Mouse (Mus musculus) intestine, embryonic 15.5 days (tissue): ENCODE measurements around the gene Zgrf1. TPM values are rescaled to one million over a fixed set of nuclear protein-coding genes. Genes with fewer than 3 reads are reported as not detected.

ENCODE experiments used
- ATAC-seq: fragments of 200-750 bp; cut with Nextera tagmentation; 2 replicates; pipeline ENCODE4 v1.8.0; 2017; ENCODE audit warnings: moderate TSS enrichment, moderate library complexity
- H3K27ac ChIP-seq: fragments of 300-500 bp; sonication (generic); 2 replicates; pipeline ENCODE4 v1.5.1; 2015; ENCODE audit warnings: mild to moderate bottlenecking, inconsistent platforms
- H3K27me3 ChIP-seq: fragments of 300-500 bp; sonication (generic); replicated peaks from 2 replicates; pipeline ENCODE4 v1.6.1; 2015; ENCODE audit warnings: inconsistent platforms
- H3K36me3 ChIP-seq: fragments of 300-500 bp; sonication (generic); 2 replicates; pipeline ENCODE4 v1.6.1; 2015; ENCODE audit warnings: inconsistent platforms
- H3K4me1 ChIP-seq: fragments of 300-500 bp; sonication (generic); replicated peaks from 2 replicates; pipeline ENCODE4 v1.6.1; 2015; ENCODE audit warnings: inconsistent platforms
- H3K4me2 ChIP-seq: fragments of 300-500 bp; sonication (generic); replicated peaks from 2 replicates; pipeline ENCODE4 v1.6.1; 2015; ENCODE audit warnings: mild to moderate bottlenecking, inconsistent platforms
- H3K4me3 ChIP-seq: fragments of 300-500 bp; sonication (generic); replicated peaks from 2 replicates; pipeline ENCODE4 v1.5.1; 2015; ENCODE audit warnings: inconsistent platforms
- H3K9ac ChIP-seq: fragments of 300-500 bp; sonication (generic); 2 replicates; pipeline ENCODE4 v1.6.1; 2015; ENCODE audit warnings: inconsistent platforms
- H3K9me3 ChIP-seq: fragments of 300-500 bp; sonication (generic); 2 replicates; pipeline ENCODE4 v1.6.1; 2016; ENCODE audit warnings: inconsistent platforms
- WGBS: fragments of 180-500 bp; shearing (Covaris S2); methylation state at CpG from one replicate; pipeline ENCODE4 v1.1.7; 2015; 5-methylcytosine and 5-hydroxymethylcytosine counted together
- polyA plus RNA-seq: library from polyadenylated mRNA; unstranded; fragments of >200 nt; fragmentation: Nextera tagmentation; extraction: Ambion mirVana; gene quantifications from 2 replicates; pipeline ENCODE4 v1.2.1, GENCODE M21; 2015

The Zgrf1 gene
- polyA plus RNA-seq, 1 experiment from 2014 or later = 5.2 TPM

DNA sequence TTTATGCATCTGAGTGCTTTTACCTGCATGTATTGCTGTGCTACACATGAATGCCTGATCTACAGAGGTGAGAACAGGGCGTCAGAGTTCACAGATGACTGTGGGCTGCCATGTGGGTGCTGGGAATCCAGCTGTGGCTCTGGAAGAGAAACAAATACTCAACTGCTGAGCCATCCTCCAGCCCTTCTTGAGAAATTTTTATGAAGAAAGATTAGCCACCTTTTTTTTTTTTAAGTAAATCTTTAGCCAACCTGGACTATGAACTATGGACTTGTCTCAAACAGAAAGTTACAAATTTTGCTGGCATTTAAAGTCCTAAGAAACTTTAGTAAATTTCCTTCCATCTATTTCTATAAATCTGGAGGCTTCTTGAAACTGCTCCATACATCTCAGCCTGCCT, 43.8 kb downstream of the Zgrf1 start:
- no peaks in the 10 kb centered on the region for H3K9me3 ChIP-seq
- no peak overlapping the region for H3K4me3 ChIP-seq
- H3K4me1 ChIP-seq = no peaks in the 10 kb centered on the region
- 0 out of 2 replicates have a peak, but pooled peaks cover 4% of the 10 kb centered on the region for H3K36me3 ChIP-seq
- no peaks in the 10 kb centered on the region for H3K27me3 ChIP-seq
- H3K4me2 ChIP-seq = no peak overlapping the region
- H3K9ac ChIP-seq = no peak overlapping the region
- WGBS = 83% methylated on average over 1 of the region's 1 CpGs
- H3K27ac ChIP-seq = no peak overlapping the region
- ATAC-seq = no peak

DNA sequence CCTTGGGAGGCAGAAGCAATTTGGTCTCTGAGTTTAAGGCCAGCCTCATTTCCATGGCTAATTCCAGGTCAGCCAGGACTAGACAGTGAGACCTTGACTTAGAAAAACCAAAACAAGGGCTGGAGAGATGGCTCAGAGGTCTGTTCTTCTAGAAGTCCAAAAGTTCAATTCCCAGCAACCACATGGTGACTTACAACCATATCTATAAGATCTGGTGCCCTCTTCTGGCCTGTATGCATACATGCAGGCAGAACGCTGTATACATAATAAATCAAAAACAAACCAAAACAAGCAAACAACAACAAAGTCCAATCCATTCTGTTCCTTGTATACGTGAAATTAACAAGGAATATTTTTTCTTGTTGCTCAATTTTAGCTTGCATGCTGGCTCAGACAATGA, 54.8 kb downstream of the Zgrf1 start:
- 87% methylated on average over 2 of the region's 2 CpGs for WGBS
- H3K4me3 ChIP-seq = no peak overlapping the region
- peaks cover 13% of the 10 kb centered on the region; the same call in 1 of the 2 replicates for H3K36me3 ChIP-seq
- no peak overlapping the region for H3K9ac ChIP-seq
- ATAC-seq = no peak
- no peak overlapping the region for H3K27ac ChIP-seq
- H3K4me2 ChIP-seq = no peak overlapping the region
- H3K27me3 ChIP-seq = no peaks in the 10 kb centered on the region
- H3K4me1 ChIP-seq = no peaks in the 10 kb centered on the region
- no peaks in the 10 kb centered on the region for H3K9me3 ChIP-seq

DNA sequence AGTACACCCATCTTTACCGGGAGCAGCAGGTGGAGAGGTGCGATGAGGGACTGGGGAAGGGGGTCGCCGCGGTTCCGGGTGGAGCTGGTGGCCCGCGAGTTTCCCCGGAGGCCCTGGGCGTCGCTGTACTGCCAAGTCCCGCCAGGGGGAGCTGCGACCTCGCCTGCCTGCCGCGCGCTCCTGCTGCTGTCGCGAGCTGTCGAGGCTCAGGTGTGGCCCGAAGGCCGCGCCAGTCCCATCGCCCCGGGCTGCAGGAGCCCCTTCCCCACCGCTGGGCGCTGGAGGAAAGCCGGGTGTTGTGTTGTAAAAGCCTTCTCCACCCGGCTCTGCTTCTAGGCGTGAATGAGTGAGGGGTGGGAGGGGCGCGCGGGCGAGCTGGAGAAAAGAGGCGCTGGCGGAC, 72.0 kb downstream of the Zgrf1 start:
- peak; percentile 80 for ATAC-seq
- peaks cover 48% of the 10 kb centered on the region for H3K27me3 ChIP-seq
- WGBS = under 1% methylated on average over 36 of the region's 36 CpGs

DNA sequence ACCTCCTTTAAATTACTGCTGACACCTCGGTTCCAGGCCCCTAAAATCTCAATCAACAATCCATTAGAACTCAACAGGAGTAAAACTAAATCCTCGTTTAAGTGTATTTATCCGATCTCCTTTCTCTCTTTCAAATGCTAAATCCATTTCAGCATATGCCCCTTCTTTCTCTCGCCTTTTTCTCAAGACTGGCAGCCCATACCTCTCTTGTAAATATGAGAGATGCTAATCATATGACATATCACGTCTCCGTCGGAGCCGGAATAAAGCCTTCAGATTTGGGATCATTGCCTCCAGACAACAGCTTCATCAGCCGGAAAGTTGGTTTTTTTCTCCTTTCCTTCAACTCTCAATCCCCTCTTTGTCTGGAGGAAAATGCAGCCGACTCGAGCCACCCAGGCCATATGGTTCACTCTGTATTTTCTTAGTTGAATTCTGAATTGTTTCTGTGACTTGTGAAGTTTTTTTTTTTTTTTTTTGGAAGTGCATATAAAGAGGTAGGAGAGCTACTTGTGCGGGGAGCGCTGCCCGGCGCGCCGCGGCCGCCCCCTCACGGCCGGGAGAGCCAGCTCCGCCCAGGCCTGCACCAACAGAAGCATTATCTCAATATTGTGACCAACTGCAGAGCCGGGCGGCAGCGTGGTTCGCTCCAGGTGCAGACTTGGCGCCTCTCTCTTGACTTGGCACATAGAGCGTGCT, 72.6 kb downstream of the Zgrf1 start:
- Histone ChIP-seq H3K4me1 (peaks cover 17% of the 10 kb centered on the region), H3K27me3 (peaks cover 52% of the 10 kb centered on the region), H3K36me3 (no peaks in the 10 kb centered on the region), H3K9me3 (no peaks in the 10 kb centered on the region), H3K9ac (no peak overlapping the region), H3K27ac (no peak overlapping the region), H3K4me3 (peak overlapping the region; percentile 38), H3K4me2 (peak overlapping the region; percentile 83)
- ATAC-seq = peak; percentile 27; the same call in 1 of the 2 replicates
- WGBS = 2% methylated on average over 28 of the region's 28 CpGs

More for the DNA sequence above, 72.0 kb downstream of the Zgrf1 start:
- H3K9ac ChIP-seq = no peak overlapping the region
- peak overlapping the region; percentile 38 for H3K4me3 ChIP-seq
- peak overlapping the region; percentile 83 for H3K4me2 ChIP-seq
- H3K9me3 ChIP-seq = no peaks in the 10 kb centered on the region
- H3K27ac ChIP-seq = no peak overlapping the region
- no peaks in the 10 kb centered on the region for H3K36me3 ChIP-seq
- peaks cover 17% of the 10 kb centered on the region for H3K4me1 ChIP-seq

DNA sequence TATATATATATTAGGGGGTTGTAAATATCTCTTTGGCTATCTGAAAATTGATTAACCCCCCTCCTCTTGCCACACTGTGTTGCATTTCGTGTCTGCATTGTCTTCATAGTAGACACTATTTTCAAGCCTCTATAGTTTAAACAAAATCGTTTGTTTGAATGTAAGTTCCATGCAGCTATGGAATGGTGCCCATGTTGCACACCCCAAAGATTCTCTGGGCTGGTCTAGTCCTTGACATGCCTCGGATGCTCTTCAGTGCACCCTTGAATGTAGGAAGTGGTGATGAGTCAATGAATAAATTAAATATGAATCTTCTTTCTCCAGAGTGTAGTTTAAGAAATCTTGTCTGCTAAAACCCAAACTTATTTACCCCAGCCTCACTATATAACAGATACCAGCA, 73.2 kb downstream of the Zgrf1 start:
- 2% methylated on average over 3 of the region's 3 CpGs for WGBS
- H3K27me3 ChIP-seq = peaks cover 57% of the 10 kb centered on the region
- ATAC-seq = no peak
- no peak overlapping the region for H3K4me3 ChIP-seq
- H3K9me3 ChIP-seq = no peaks in the 10 kb centered on the region
- H3K36me3 ChIP-seq = no peaks in the 10 kb centered on the region
- H3K4me1 ChIP-seq = peaks cover 17% of the 10 kb centered on the region
- H3K4me2 ChIP-seq = no peak overlapping the region
- no peak overlapping the region for H3K9ac ChIP-seq
- no peak overlapping the region for H3K27ac ChIP-seq

DNA sequence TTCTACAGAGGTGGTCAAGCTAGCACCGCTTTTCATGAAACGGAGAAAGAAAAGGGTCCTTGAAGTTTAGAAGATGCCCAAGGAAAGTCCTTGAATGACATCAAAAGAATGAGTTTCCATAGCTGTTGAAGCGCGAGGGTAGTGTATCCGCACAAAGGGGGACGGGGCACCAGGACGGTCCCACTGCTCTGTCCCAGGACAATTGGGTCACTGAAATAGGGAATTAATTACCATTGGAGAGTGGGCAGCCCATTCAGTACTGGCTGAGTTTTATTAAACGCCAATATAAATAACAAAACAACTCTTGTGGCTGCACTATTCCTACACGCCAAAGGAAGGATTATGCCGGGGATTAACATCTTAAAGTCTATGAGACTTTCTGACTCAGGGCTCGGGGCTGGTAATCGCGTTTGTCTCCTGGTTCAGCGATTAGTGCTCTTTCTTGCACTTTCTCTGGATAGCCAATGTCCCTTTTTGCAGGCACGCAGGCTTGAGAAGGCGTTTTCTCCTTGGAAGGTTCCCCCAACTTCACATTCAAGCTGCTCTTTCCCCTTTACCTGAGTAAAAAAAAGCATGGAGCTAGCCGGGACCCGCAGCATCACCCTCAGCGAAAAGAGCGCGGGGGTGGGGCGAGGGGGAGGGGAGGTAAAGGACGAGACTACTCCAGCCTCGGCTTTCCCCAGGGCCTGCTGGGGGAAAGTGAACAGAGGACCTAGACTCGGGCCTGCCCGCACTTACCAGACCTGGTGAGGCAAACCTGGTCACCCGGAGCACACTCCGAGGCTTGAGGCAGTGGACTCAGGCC, 74.1 kb downstream of the Zgrf1 start:
- no peak overlapping the region for H3K27ac ChIP-seq
- H3K4me3 ChIP-seq = no peak overlapping the region
- no peak overlapping the region for H3K4me2 ChIP-seq
- H3K9me3 ChIP-seq = no peaks in the 10 kb centered on the region
- H3K27me3 ChIP-seq = peaks cover 66% of the 10 kb centered on the region
- H3K9ac ChIP-seq = no peak overlapping the region
- ATAC-seq = no peak
- peaks cover 20% of the 10 kb centered on the region for H3K4me1 ChIP-seq
- WGBS = 2% methylated on average over 28 of the region's 28 CpGs
- H3K36me3 ChIP-seq = no peaks in the 10 kb centered on the region

DNA sequence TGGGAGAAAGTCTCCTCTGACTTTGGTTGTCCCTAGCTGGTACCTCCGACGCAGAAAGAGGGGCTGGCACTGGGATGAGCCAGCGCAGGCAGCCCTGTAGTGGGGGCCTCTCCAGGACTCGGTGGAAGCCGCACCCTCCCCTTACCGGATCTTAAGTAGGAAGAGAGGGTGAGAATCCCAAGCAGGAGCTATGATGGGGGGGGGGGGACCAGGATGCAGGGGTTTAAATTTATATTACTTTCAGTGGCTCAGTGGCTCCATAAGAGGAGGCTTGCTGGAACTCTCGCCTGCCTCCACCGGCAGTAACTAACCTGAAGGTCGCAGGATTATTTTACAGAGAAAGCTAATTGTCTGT, 74.6 kb downstream of the Zgrf1 start:
- ATAC-seq = no peak
- 0% methylated on average over 9 of the region's 9 CpGs for WGBS
- H3K27me3 ChIP-seq = peaks cover 72% of the 10 kb centered on the region
- H3K9ac ChIP-seq = no peak overlapping the region
- H3K4me1 ChIP-seq = peaks cover 24% of the 10 kb centered on the region
- no peak overlapping the region for H3K4me3 ChIP-seq
- no peak overlapping the region for H3K4me2 ChIP-seq
- H3K9me3 ChIP-seq = no peaks in the 10 kb centered on the region
- H3K36me3 ChIP-seq = no peaks in the 10 kb centered on the region
- H3K27ac ChIP-seq = no peak overlapping the region

DNA sequence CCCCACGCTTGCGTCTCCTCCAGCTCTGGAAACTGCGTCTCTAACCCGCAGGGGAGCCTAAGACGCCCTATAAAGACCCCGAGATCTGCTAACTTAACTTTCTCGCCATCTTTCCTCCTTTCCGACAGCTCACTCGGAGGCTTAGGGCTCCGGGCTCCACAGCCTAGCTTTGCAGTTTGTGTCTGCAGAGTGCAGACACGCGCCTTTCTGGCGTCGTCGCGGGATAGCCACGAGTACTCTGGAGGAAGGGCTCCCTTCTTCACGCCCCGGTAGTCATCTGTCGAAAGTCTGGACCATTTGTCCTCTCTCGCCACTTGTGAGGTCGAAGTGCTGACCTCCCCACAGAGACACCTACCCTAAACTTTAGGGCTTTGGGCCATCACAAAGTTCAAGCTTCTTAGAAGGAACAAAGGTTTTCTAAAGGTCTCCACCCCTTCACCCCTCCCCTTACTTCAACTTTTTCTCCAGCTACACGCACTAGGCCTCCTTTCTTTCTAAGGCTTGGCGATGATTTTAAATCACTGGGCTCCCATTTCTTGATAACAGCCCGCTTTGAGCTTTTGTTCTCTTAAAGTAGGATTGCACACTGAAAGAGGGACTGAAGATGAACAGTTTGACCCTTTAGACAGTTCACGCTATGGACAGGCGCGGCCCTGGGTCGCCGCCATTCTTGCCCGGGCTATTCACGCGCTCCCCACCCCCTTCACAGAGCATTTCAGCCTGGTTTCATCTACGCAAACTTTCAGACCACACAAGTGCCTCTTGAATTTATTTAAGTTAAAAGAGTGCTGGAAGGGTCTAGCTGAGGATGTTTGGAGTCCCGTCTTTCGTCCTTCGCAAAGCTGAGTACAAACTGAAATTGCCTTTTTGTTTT, 75.3 kb downstream of the Zgrf1 start:
- H3K4me3 ChIP-seq = no peak overlapping the region
- no peak overlapping the region for H3K27ac ChIP-seq
- WGBS = 2% methylated on average over 37 of the region's 37 CpGs
- no peak for ATAC-seq
- H3K36me3 ChIP-seq = no peaks in the 10 kb centered on the region
- H3K27me3 ChIP-seq = peaks cover 77% of the 10 kb centered on the region
- H3K4me2 ChIP-seq = no peak overlapping the region
- H3K9ac ChIP-seq = no peak overlapping the region
- H3K9me3 ChIP-seq = no peaks in the 10 kb centered on the region
- H3K4me1 ChIP-seq = peaks cover 30% of the 10 kb centered on the region

DNA sequence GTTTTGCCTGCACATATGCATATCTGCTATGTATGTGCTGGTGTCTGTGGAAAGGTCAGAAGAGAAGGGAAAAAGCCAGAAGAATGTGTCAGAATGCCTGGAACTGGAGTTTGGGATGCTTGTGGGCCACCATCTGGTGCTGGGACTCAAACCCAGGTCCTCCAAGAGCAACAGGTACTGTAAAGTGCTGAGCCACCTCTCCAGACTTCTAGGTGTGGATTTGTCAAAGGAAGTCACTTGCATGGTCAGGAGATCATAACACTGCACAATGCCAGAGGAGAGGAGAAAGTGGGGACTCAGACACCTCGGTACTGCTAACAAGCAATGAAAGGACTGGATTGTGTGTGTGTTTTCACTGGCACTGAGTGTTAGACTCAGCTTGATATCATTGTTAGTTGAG, 76.9 kb downstream of the Zgrf1 start:
- 7% methylated on average over 1 of the region's 1 CpGs for WGBS

DNA sequence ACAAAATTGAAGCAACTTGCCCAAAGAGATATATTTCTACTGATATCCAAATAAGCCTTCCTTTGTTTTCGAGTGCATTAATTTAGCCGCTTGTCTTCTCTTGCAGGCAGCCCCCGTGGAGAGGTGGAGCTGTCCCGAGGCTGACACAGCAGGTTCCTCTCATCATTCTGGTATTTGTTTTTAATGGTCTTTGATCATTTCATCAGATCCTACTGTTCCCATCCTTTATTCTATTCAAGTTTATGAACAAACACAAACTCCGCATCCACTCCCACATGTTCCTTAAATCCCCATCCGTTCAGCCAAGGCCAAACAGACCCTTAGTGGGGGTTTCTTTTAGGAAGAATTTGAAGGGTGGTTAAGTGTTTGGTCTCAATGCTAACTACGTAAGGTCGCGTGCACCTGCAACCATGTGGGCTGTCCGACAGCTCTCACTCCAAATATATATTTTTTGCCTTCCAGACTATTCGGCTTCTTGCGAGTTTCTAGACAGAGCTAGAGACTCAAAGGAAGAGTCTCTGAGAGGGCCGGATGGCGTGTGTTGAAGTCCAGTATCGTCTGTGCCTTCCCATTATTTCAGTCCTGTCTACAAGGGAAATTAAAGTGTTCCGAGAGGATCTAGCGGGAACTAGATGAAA, 77.6 kb downstream of the Zgrf1 start:
- 4% methylated on average over 17 of the region's 17 CpGs for WGBS
- Histone ChIP-seq H3K9me3 (no peaks in the 10 kb centered on the region), H3K36me3 (no peaks in the 10 kb centered on the region), H3K9ac (no peak overlapping the region), H3K4me2 (no peak overlapping the region), H3K27ac (no peak overlapping the region), H3K4me3 (no peak overlapping the region), H3K27me3 (peaks cover 85% of the 10 kb centered on the region), H3K4me1 (peaks cover 33% of the 10 kb centered on the region)
- ATAC-seq = no peak

More for the DNA sequence above, 76.9 kb downstream of the Zgrf1 start:
- Histone ChIP-seq H3K4me1 (peaks cover 39% of the 10 kb centered on the region), H3K4me3 (no peak overlapping the region), H3K9ac (no peak overlapping the region), H3K36me3 (no peaks in the 10 kb centered on the region), H3K27me3 (peaks cover 87% of the 10 kb centered on the region), H3K27ac (no peak overlapping the region), H3K4me2 (no peak overlapping the region), H3K9me3 (no peaks in the 10 kb centered on the region)
- ATAC-seq = no peak

DNA sequence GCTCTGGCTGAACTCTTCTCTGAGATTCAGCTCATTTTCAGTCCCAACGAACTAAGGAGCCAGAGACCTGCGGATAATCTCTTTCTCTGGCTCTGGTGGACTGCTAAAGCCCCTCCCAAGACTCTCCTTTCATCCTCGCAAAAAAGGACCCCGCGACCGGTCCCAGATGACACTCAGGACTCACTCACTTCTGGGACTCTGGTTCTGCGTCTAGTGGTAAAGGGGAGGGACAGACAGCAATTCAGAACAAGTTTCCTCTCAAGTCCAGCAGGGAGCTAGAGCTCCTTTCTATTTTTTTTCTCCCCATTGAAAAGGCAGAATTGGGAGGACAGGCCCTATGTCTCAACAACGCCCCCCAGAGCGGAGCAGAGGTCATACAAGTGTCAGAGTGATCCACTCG, 78.3 kb downstream of the Zgrf1 start:
- H3K4me2 ChIP-seq = no peak overlapping the region
- H3K36me3 ChIP-seq = no peaks in the 10 kb centered on the region
- 2% methylated on average over 10 of the region's 10 CpGs for WGBS
- H3K9ac ChIP-seq = no peak overlapping the region
- peaks cover 30% of the 10 kb centered on the region for H3K4me1 ChIP-seq
- no peak overlapping the region for H3K27ac ChIP-seq
- H3K27me3 ChIP-seq = peaks cover 82% of the 10 kb centered on the region
- H3K4me3 ChIP-seq = no peak overlapping the region
- ATAC-seq = no peak
- no peaks in the 10 kb centered on the region for H3K9me3 ChIP-seq

DNA sequence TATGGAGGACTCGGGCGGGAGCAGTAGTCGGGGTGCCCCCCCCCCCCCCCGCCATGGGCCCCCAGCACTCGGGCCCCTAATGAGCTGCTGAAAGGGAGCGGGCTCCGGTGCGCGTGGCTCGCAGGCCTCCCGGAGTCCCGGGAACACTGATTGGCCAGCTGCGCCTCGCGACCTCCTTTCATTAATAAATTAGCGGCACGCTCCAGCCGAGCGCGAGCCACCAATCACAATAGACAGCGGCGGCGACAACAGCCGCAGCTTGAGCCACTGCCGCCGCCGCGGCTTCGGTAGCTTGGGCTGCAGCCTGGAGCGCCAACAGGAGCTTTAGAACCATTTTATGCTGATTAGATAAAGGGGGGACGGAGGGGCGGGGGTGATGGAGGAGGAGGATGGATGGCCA, 79.2 kb downstream of the Zgrf1 start:
- ATAC-seq = no peak; the same call in 1 of the 2 replicates
- Histone ChIP-seq H3K36me3 (no peaks in the 10 kb centered on the region), H3K27me3 (peaks cover 79% of the 10 kb centered on the region), H3K4me2 (peak overlapping the region; percentile 77), H3K9ac (no peak overlapping the region), H3K9me3 (no peaks in the 10 kb centered on the region), H3K4me1 (peaks cover 30% of the 10 kb centered on the region), H3K4me3 (peak overlapping the region; percentile 42), H3K27ac (no peak overlapping the region)
- WGBS = 1% methylated on average over 32 of the region's 32 CpGs
